Mouse (Mus musculus): ENCODE results near the gene Lemd2.

DNA sequence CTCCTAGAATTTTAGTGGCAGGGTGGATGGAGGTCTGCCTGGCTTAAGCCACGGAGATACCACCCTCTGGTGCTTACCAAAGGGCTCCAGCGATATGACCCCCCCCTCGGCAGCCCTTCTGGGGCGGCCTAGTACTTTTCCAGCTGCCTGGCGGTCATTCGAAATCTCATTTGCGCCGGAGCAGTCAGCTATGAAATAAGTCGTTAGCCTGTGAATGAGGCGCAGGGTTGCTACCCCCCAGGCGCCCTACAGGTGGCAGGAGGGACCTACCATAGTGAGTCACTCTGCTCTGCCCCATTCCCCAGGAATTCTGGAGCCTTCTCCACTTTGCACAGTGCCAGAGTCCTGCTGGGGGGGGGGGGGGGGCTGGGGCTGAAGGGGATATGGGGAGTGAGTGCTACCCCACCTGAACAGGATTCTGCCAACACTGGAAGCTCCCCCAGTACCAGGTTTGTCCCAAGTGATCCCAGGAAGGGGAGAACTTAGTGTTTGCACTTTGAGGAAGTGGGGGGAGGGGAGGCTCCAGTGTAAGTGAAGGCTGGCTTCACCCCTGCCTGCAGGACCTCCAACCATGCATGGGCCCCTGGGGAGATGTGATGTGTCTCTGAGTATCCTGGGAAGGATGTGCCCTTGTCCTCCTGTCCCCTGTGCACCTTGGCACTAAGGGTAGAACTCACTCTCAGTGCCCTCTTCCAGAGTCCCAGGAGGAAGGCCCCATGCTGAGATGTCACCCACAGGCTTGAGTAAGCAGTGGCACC, 8.7 kb upstream of the Lemd2 start:
- TF ChIP-seq POLR2AphosphoS2 (IDR thresholded peaks at IDR 0.05; ENCODE audit: insufficient read length, low read depth) (no peak), USF1 (IDR thresholded peaks at IDR 0.05; ENCODE audit: low read depth) (no peak), MYOD1 (IDR thresholded peaks at IDR 0.05; ENCODE audit: control insufficient read depth in 1 of 3, insufficient read length in 2 of 3, low read depth in 2 of 3) (no peak), MYOG (IDR thresholded peaks at IDR 0.05; ENCODE audit: control insufficient read depth in 1 of 3, insufficient read depth in 1 of 3, insufficient read length in 2 of 3, low read depth in 2 of 3) (no peak), POLR2A (IDR thresholded peaks at IDR 0.05; ENCODE audit: insufficient read length, low read depth) (no peak), E2F4 (IDR thresholded peaks at IDR 0.05; ENCODE audit: insufficient read depth) (no peak)
